10 mouse cellular contexts compared by ENCODE assay signal in genomic region chr8:93571369-93571985, GRCm38 (mm10). TPM values are rescaled to one million over a fixed set of nuclear protein-coding genes. Genes with fewer than 3 reads are reported as not detected.
DNase-seq lines count a peak whose midpoint lies in the region; ATAC-seq and TF ChIP-seq lines count a peak whose summit lies in the region.
"Had no signal": no experiment of that assay in that cellular context is flagged by ENCODE, and none has a peak within 500 bp of the region (broad histone marks: within the 10 kb centered on the region; RNA-seq: fewer than 3 reads in every experiment).

No protein-coding gene starts in this region.

- DNase-seq in lung, adult 18-20 months, result peak; percentile 20 to 48
- DNase-seq in lung, adult 2 months, result no peak
- DNase-seq in hindbrain, embryonic 10.5 days (ENCODE audit: low spot score), result no peak
- peak; percentile 68 to 85 for DNase-seq in layer of hippocampus, postnatal 14 days (ENCODE audit: low spot score in 2 of 2)
- DNase-seq in midbrain, postnatal 0 days (ENCODE audit: low spot score), result peak; percentile 85
- DNase-seq in limb, embryonic 10.5 days (ENCODE audit: low spot score), result no peak
- no peak for DNase-seq in embryo, embryonic 9.5 days (ENCODE audit: extremely low spot score)

- no peak overlapping the region for H3K9ac ChIP-seq in forebrain, embryonic 13.5 days
- no peak overlapping the region for H3K9ac ChIP-seq in midbrain, postnatal 0 days (replicated peaks; ENCODE audit: low read length, poor library complexity, severe bottlenecking)

- H3K4me3 ChIP-seq in lung, adult 2 months (replicated peaks; ENCODE audit: extremely low read depth, low read depth, low read length), result no peak overlapping the region
- H3K4me3 ChIP-seq in forebrain, embryonic 13.5 days, result no peak overlapping the region
- H3K4me3 ChIP-seq in hindbrain, embryonic 10.5 days, result no peak overlapping the region
- H3K4me3 ChIP-seq in midbrain, postnatal 0 days (ENCODE audit: low read depth, low read length), result no peak overlapping the region
- H3K4me3 ChIP-seq in limb, embryonic 10.5 days, result no peak overlapping the region
- H3K4me3 ChIP-seq: myocyte had no signal

- H3K4me2 ChIP-seq in forebrain, embryonic 13.5 days, result peak overlapping the region; percentile 31
- no peak overlapping the region for H3K4me2 ChIP-seq in midbrain, postnatal 0 days (ENCODE audit: low read depth, low read length, poor library complexity, severe bottlenecking)

- TF ChIP-seq CTCF in lung, adult 2 months (IDR thresholded peaks at IDR 0.05; ENCODE audit: insufficient read depth, low read length), result no peak
- TF ChIP-seq CTCF in midbrain, postnatal 0 days (IDR thresholded peaks at IDR 0.05), result no peak

- peaks cover 7% of the 10 kb centered on the region; the same call in 1 of the 2 replicates for H3K4me1 ChIP-seq in lung, adult 2 months (ENCODE audit: control insufficient read depth, insufficient read depth, low read length)
- H3K4me1 ChIP-seq in forebrain, embryonic 13.5 days, result peaks cover 65% of the 10 kb centered on the region
- peaks cover 43% of the 10 kb centered on the region for H3K4me1 ChIP-seq in hindbrain, embryonic 10.5 days (replicated peaks)
- H3K4me1 ChIP-seq in midbrain, postnatal 0 days (ENCODE audit: insufficient read depth, low read length), result peaks cover 32% of the 10 kb centered on the region
- peaks cover 6% of the 10 kb centered on the region for H3K4me1 ChIP-seq in limb, embryonic 10.5 days

- no peak for TF ChIP-seq POLR2A in lung, adult 2 months (IDR thresholded peaks at IDR 0.05; ENCODE audit: borderline replicate concordance, extremely low read depth, low read depth, low read length)

- 43% methylated on average over 9 of the region's 9 CpGs for WGBS in lung, adult 2 months
- 7% methylated on average over 9 of the region's 9 CpGs for WGBS in forebrain, embryonic 13.5 days
- 30% methylated on average over 9 of the region's 9 CpGs for WGBS in hindbrain, embryonic 10.5 days
- WGBS in midbrain, postnatal 0 days, result 8% methylated on average over 9 of the region's 9 CpGs
- 49% methylated on average over 9 of the region's 9 CpGs for WGBS in limb, embryonic 10.5 days

- peak; percentile 29 for ATAC-seq in forebrain, embryonic 13.5 days
- peak; percentile 15 for ATAC-seq in midbrain, postnatal 0 days (ENCODE audit: low FRiP score)
- ATAC-seq: Patski had no signal

- 0 out of 2 replicates have a peak, but pooled peaks cover 2% of the 10 kb centered on the region for H3K36me3 ChIP-seq in forebrain, embryonic 13.5 days (ENCODE audit: poor library complexity, severe bottlenecking)
- no peaks in the 10 kb centered on the region for H3K36me3 ChIP-seq in hindbrain, embryonic 10.5 days
- no peaks in the 10 kb centered on the region for H3K36me3 ChIP-seq in midbrain, postnatal 0 days (ENCODE audit: insufficient read depth, low read length)
- no peaks in the 10 kb centered on the region for H3K36me3 ChIP-seq in limb, embryonic 10.5 days

- H3K9me3 ChIP-seq in forebrain, embryonic 13.5 days (replicated peaks), result 0 out of 2 replicates have a peak, but pooled peaks cover 9% of the 10 kb centered on the region
- H3K9me3 ChIP-seq in hindbrain, embryonic 10.5 days, result peaks cover 6% of the 10 kb centered on the region; the same call in 1 of the 2 replicates
- no peaks in the 10 kb centered on the region for H3K9me3 ChIP-seq in midbrain, postnatal 0 days (ENCODE audit: low read length)
- no peaks in the 10 kb centered on the region for H3K9me3 ChIP-seq in limb, embryonic 10.5 days (replicated peaks)

- no peaks in the 10 kb centered on the region for H3K27me3 ChIP-seq in forebrain, embryonic 13.5 days
- no peaks in the 10 kb centered on the region for H3K27me3 ChIP-seq in hindbrain, embryonic 10.5 days (ENCODE audit: insufficient read depth, poor library complexity, severe bottlenecking)
- no peaks in the 10 kb centered on the region for H3K27me3 ChIP-seq in midbrain, postnatal 0 days (ENCODE audit: insufficient read depth, low read length)
- H3K27me3 ChIP-seq in limb, embryonic 10.5 days (ENCODE audit: low read depth, poor library complexity, severe bottlenecking), result no peaks in the 10 kb centered on the region

- peak overlapping the region; percentile 91 for H3K27ac ChIP-seq in forebrain, embryonic 13.5 days
- peak overlapping the region; percentile 77 for H3K27ac ChIP-seq in hindbrain, embryonic 10.5 days
- H3K27ac ChIP-seq in midbrain, postnatal 0 days (ENCODE audit: low read depth, low read length), result peak overlapping the region; percentile 83
- no peak overlapping the region for H3K27ac ChIP-seq in limb, embryonic 10.5 days

RNA-seq across cellular contexts. Expression of gene Ces5a, which starts 35.8 kb away (rescaled TPM):
- not detected in 2 replicates for polyA plus RNA-seq in lung, adult 2 months (2012; rRNA removed)
- 0.10 and 0.31 TPM in 2 replicates for polyA plus RNA-seq in forebrain, embryonic 13.5 days (2015; fragmentation: Nextera tagmentation; extraction: Ambion mirVana)
- polyA plus RNA-seq in hindbrain, embryonic 10.5 days (2016; fragmentation: Nextera tagmentation; extraction: Ambion mirVana), result 0.12 and 0.21 TPM in 2 replicates
- 1 to 10 TPM in 1 of 2 experiments, under 1 TPM in 1; 0.86 to 1.7 TPM for total RNA-seq in layer of hippocampus, postnatal 14 days (2021)
- total RNA-seq in midbrain, postnatal 0 days (2014; rRNA removed), result 0.61 and 0.77 TPM in 2 replicates
- 0.38 and 0.59 TPM in 2 replicates for polyA plus RNA-seq in midbrain, postnatal 0 days (2015; fragmentation: Nextera tagmentation; extraction: Ambion mirVana)
- not detected in 2 replicates for polyA plus RNA-seq in limb, embryonic 10.5 days (2016; fragmentation: Nextera tagmentation; extraction: Ambion mirVana)
- polyA plus RNA-seq: Patski had no signal

Comparison
In these comparisons a context has a peak if more than half of its experiments do, and no peak if none do; other contexts are left out.
1. DNase-seq: peak in lung, adult 18-20 months (2 of 2), layer of hippocampus, postnatal 14 days (2 of 2) and midbrain, postnatal 0 days (single experiment); none in lung, adult 2 months (single experiment), hindbrain, embryonic 10.5 days (single experiment), limb, embryonic 10.5 days (single experiment) and embryo, embryonic 9.5 days (single experiment).